Mouse (Mus musculus) right cerebral cortex, postnatal 25 days (tissue): ENCODE measurements around the gene Rnf31.
A peak's percentile ranks its signal among the peaks of the same experiment; 100 is the strongest.

Source experiments
- DNase-seq: peaks from one replicate; pipeline ENCODE4 v3.0.0; 2022

Gene Rnf31

GRCm38 (mm10) chr14:55604823-55605222, 13.3 kb downstream of the Rnf31 start:
- DNase-seq, result no peak

GRCm38 (mm10) chr14:55605743-55606459, 14.4 kb downstream of the Rnf31 start:
- DNase-seq, result no peak

- DNase-seq, result no peak
These were observed 16.8 kb downstream of the Rnf31 start for GRCm38 (mm10) chr14:55608339-55608738.

GRCm38 (mm10) chr14:55613346-55613745, 21.8 kb downstream of the Rnf31 start:
- no peak for DNase-seq

GRCm38 (mm10) chr14:55614565-55615178, 23.2 kb downstream of the Rnf31 start:
- no peak for DNase-seq

GRCm38 (mm10) chr14:55615876-55616275, 24.4 kb downstream of the Rnf31 start:
- DNase-seq, result no peak

- no peak for DNase-seq
These were observed 25.3 kb downstream of the Rnf31 start for GRCm38 (mm10) chr14:55616844-55617243.

- no peak for DNase-seq
These were observed 26.3 kb downstream of the Rnf31 start, which contains the start of gene Rec8 for GRCm38 (mm10) chr14:55617822-55618221. Gene Rec8 (plus strand): TSS chr14:55618037.

GRCm38 (mm10) chr14:55618486-55619195, 27.1 kb downstream of the Rnf31 start:
- DNase-seq, result no peak

- DNase-seq, result no peak
These were observed 36.7 kb downstream of the Rnf31 start for GRCm38 (mm10) chr14:55628077-55628827.

- DNase-seq, result no peak
These were observed 37.8 kb downstream of the Rnf31 start for GRCm38 (mm10) chr14:55629312-55629711.

GRCm38 (mm10) chr14:55634874-55635522, 43.5 kb downstream of the Rnf31 start:
- DNase-seq, result no peak

- DNase-seq, result peak; percentile 88
These were observed 44.1 kb downstream of the Rnf31 start, which contains the start of gene Ipo4 for GRCm38 (mm10) chr14:55635523-55636007. Gene Ipo4 (minus strand): TSS chr14:55635957.

- no peak for DNase-seq
These were observed 46.3 kb downstream of the Rnf31 start, which contains the start of gene Gm49378 for GRCm38 (mm10) chr14:55637795-55638194. Gene Gm49378 (minus strand): TSS chr14:55637895.

GRCm38 (mm10) chr14:55640816-55641215, 49.3 kb downstream of the Rnf31 start:
- no peak for DNase-seq

- no peak for DNase-seq
These were observed 49.8 kb downstream of the Rnf31 start for GRCm38 (mm10) chr14:55641291-55641690.

- DNase-seq, result no peak
These were observed 51.2 kb downstream of the Rnf31 start for GRCm38 (mm10) chr14:55642679-55643059.

GRCm38 (mm10) chr14:55643060-55643907, 51.8 kb downstream of the Rnf31 start, which contains the start of gene Tm9sf1:
Gene Tm9sf1 (minus strand): TSS chr14:55643806.
- peak; percentile 93 for DNase-seq

- no peak for DNase-seq
These were observed 52.9 kb downstream of the Rnf31 start for GRCm38 (mm10) chr14:55644261-55644888.

GRCm38 (mm10) chr14:55649884-55650283, 58.4 kb downstream of the Rnf31 start, which contains the start of gene Tssk4:
Gene Tssk4 (plus strand): TSS chr14:55650184.
- DNase-seq, result no peak

GRCm38 (mm10) chr14:55651528-55651927, 60.0 kb downstream of the Rnf31 start:
- no peak for DNase-seq
